Mouse (Mus musculus): ENCODE measurements at regions not wholly inside any gene's neighbourhood (a gene's known extent, or its start where the extent isn't known, plus 50 kb on each side); places are given as distances from the start of the nearest gene placed in this dataset.

DNA sequence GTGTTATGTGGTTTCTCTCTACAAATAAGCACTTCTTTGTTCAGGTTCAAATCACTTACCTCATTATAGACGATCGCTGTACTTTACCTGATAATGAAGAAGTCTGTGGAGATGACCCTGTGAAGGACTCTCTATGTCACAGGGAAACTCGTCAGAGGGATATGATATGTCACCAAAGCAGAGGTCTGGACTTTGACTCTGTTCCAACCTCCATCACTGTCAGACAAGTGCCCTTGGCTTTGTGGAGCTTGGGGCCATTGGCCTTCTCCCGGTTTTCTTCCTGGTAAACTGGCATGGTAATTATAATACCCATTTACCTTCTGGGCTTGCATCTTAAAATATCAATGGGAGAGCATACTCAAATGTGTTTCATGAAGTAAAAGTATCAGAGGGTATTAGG, 98.1 kb upstream of the Rxfp2 start:
- Histone ChIP-seq H3K4me1 (ENCODE audit: control insufficient read depth, insufficient read depth, low read length) (no peaks in the 10 kb centered on the region), H3K36me3 (ENCODE audit: control insufficient read depth, insufficient read depth, low read length) (no peaks in the 10 kb centered on the region), H3K27me3 (ENCODE audit: control insufficient read depth, insufficient read depth, low read length) (no peaks in the 10 kb centered on the region), H3K4me3 (ENCODE audit: control insufficient read depth, low read depth, low read length) (no peak overlapping the region), H3K27ac (ENCODE audit: control insufficient read depth, insufficient read depth, low read depth, low read length) (no peak overlapping the region)
- TF ChIP-seq CTCF (IDR thresholded peaks at IDR 0.05; ENCODE audit: control insufficient read depth, insufficient read depth, insufficient replicate concordance, low read depth, low read length), result no peak
- TF ChIP-seq POLR2A (IDR thresholded peaks at IDR 0.05; ENCODE audit: control insufficient read depth, low read depth, low read length), result no peak

GRCm38 (mm10) chr5:149924501-149924900, 94.0 kb upstream of the Rxfp2 start:
- Histone ChIP-seq H3K4me3 (ENCODE audit: control insufficient read depth, low read depth, low read length) (no peak overlapping the region), H3K4me1 (ENCODE audit: control insufficient read depth, insufficient read depth, low read length) (no peaks in the 10 kb centered on the region), H3K27ac (ENCODE audit: control insufficient read depth, insufficient read depth, low read depth, low read length) (no peak overlapping the region), H3K36me3 (ENCODE audit: control insufficient read depth, insufficient read depth, low read length) (no peaks in the 10 kb centered on the region), H3K27me3 (ENCODE audit: control insufficient read depth, insufficient read depth, low read length) (no peaks in the 10 kb centered on the region)
- TF ChIP-seq POLR2A (IDR thresholded peaks at IDR 0.05; ENCODE audit: control insufficient read depth, low read depth, low read length), result no peak

- TF ChIP-seq POLR2A (IDR thresholded peaks at IDR 0.05; ENCODE audit: control insufficient read depth, low read depth, low read length) (no peak), CTCF (IDR thresholded peaks at IDR 0.05; ENCODE audit: control insufficient read depth, insufficient read depth, insufficient replicate concordance, low read depth, low read length) (no peak)
- Histone ChIP-seq H3K27ac (ENCODE audit: control insufficient read depth, insufficient read depth, low read depth, low read length) (no peak overlapping the region), H3K4me3 (ENCODE audit: control insufficient read depth, low read depth, low read length) (no peak overlapping the region), H3K27me3 (ENCODE audit: control insufficient read depth, insufficient read depth, low read length) (no peaks in the 10 kb centered on the region), H3K36me3 (ENCODE audit: control insufficient read depth, insufficient read depth, low read length) (no peaks in the 10 kb centered on the region), H3K4me1 (ENCODE audit: control insufficient read depth, insufficient read depth, low read length) (no peaks in the 10 kb centered on the region)
These were observed 91.7 kb upstream of the Rxfp2 start for GRCm38 (mm10) chr5:149926786-149927185.

DNA sequence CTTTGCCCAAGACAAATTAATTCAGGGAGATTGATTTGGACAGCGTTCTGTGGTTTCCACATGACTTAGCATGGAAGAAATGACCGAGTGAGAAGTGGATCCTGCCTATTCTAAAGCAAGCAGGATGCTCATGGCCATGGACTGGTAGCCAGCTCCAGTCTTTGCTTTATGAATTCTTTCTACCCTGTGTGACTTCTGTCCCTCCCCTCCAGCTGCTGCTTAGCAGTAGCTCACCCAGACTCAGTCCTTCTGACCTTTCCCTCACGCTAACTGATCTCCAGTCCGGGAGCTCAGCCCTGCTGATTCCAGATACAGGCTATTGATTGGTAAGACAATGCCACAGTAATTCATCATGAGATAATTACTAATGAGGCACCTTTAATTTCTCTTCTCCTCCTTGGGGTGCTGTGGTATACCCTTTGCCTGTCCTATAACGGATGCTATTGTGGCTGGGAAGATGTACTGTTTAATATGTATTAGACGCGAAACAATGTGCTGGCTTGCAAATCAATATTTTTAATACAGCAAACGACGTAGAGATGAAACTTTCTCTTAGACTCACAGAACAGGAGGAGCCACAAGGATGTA, 86.8 kb upstream of the Rxfp2 start:
- no peaks in the 10 kb centered on the region for H3K36me3 ChIP-seq (ENCODE audit: control insufficient read depth, insufficient read depth, low read length)
- H3K4me3 ChIP-seq (ENCODE audit: control insufficient read depth, low read depth, low read length), result no peak overlapping the region
- H3K27ac ChIP-seq (ENCODE audit: control insufficient read depth, insufficient read depth, low read depth, low read length), result no peak overlapping the region
- no peaks in the 10 kb centered on the region for H3K4me1 ChIP-seq (ENCODE audit: control insufficient read depth, insufficient read depth, low read length)
- TF ChIP-seq CTCF (IDR thresholded peaks at IDR 0.05; ENCODE audit: control insufficient read depth, insufficient read depth, insufficient replicate concordance, low read depth, low read length), result no peak
- TF ChIP-seq POLR2A (IDR thresholded peaks at IDR 0.05; ENCODE audit: control insufficient read depth, low read depth, low read length), result no peak
- H3K27me3 ChIP-seq (ENCODE audit: control insufficient read depth, insufficient read depth, low read length), result no peaks in the 10 kb centered on the region

DNA sequence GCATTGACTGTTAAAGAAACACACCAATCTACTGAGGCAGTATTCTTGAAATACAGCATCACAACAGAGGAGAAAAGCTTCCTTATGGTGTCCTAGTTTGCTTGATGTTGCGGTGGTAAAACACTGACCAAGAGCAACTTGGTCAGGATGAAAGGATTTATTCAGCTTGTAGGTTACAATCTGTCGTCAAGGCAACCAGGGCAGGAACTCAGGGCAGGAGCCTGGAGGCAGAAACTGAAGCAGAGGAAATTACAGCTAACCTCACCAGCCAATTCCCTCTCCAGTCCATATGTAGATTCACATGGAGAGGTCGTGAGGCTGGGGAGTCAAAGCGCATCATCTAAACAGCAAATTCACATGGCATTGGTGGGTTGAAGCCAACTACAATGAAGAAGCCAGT, 86.3 kb upstream of the Rxfp2 start:
- no peaks in the 10 kb centered on the region for H3K27me3 ChIP-seq (ENCODE audit: control insufficient read depth, insufficient read depth, low read length)
- no peaks in the 10 kb centered on the region for H3K36me3 ChIP-seq (ENCODE audit: control insufficient read depth, insufficient read depth, low read length)
- H3K27ac ChIP-seq (ENCODE audit: control insufficient read depth, insufficient read depth, low read depth, low read length), result no peak overlapping the region
- no peak overlapping the region for H3K4me3 ChIP-seq (ENCODE audit: control insufficient read depth, low read depth, low read length)
- TF ChIP-seq POLR2A (IDR thresholded peaks at IDR 0.05; ENCODE audit: control insufficient read depth, low read depth, low read length), result no peak
- TF ChIP-seq CTCF (IDR thresholded peaks at IDR 0.05; ENCODE audit: control insufficient read depth, insufficient read depth, insufficient replicate concordance, low read depth, low read length), result no peak
- H3K4me1 ChIP-seq (ENCODE audit: control insufficient read depth, insufficient read depth, low read length), result no peaks in the 10 kb centered on the region

- H3K27ac ChIP-seq (ENCODE audit: control insufficient read depth, insufficient read depth, low read depth, low read length), result no peak overlapping the region
- no peaks in the 10 kb centered on the region for H3K36me3 ChIP-seq (ENCODE audit: control insufficient read depth, insufficient read depth, low read length)
- H3K4me1 ChIP-seq (ENCODE audit: control insufficient read depth, insufficient read depth, low read length), result no peaks in the 10 kb centered on the region
- no peak for TF ChIP-seq POLR2A (IDR thresholded peaks at IDR 0.05; ENCODE audit: control insufficient read depth, low read depth, low read length)
- TF ChIP-seq CTCF (IDR thresholded peaks at IDR 0.05; ENCODE audit: control insufficient read depth, insufficient read depth, insufficient replicate concordance, low read depth, low read length), result no peak
- no peak overlapping the region for H3K4me3 ChIP-seq (ENCODE audit: control insufficient read depth, low read depth, low read length)
- no peaks in the 10 kb centered on the region for H3K27me3 ChIP-seq (ENCODE audit: control insufficient read depth, insufficient read depth, low read length)
These were observed 72.8 kb upstream of the Rxfp2 start for GRCm38 (mm10) chr5:149945651-149946050.

GRCm38 (mm10) chr5:149947491-149947890, 71.0 kb upstream of the Rxfp2 start:
- H3K4me3 ChIP-seq (ENCODE audit: control insufficient read depth, low read depth, low read length), result no peak overlapping the region
- no peaks in the 10 kb centered on the region for H3K27me3 ChIP-seq (ENCODE audit: control insufficient read depth, insufficient read depth, low read length)
- no peaks in the 10 kb centered on the region for H3K4me1 ChIP-seq (ENCODE audit: control insufficient read depth, insufficient read depth, low read length)
- H3K36me3 ChIP-seq (ENCODE audit: control insufficient read depth, insufficient read depth, low read length), result no peaks in the 10 kb centered on the region
- no peak overlapping the region for H3K27ac ChIP-seq (ENCODE audit: control insufficient read depth, insufficient read depth, low read depth, low read length)
- no peak for TF ChIP-seq POLR2A (IDR thresholded peaks at IDR 0.05; ENCODE audit: control insufficient read depth, low read depth, low read length)
- no peak for TF ChIP-seq CTCF (IDR thresholded peaks at IDR 0.05; ENCODE audit: control insufficient read depth, insufficient read depth, insufficient replicate concordance, low read depth, low read length)

GRCm38 (mm10) chr5:149956931-149957330, 61.5 kb upstream of the Rxfp2 start:
- H3K4me1 ChIP-seq (ENCODE audit: control insufficient read depth, insufficient read depth, low read length), result no peaks in the 10 kb centered on the region; the same call in 1 of the 2 replicates
- H3K27me3 ChIP-seq (ENCODE audit: control insufficient read depth, insufficient read depth, low read length), result no peaks in the 10 kb centered on the region
- H3K36me3 ChIP-seq (ENCODE audit: control insufficient read depth, insufficient read depth, low read length), result no peaks in the 10 kb centered on the region
- no peak overlapping the region for H3K27ac ChIP-seq (ENCODE audit: control insufficient read depth, insufficient read depth, low read depth, low read length)
- no peak overlapping the region for H3K4me3 ChIP-seq (ENCODE audit: control insufficient read depth, low read depth, low read length)
- no peak for TF ChIP-seq POLR2A (IDR thresholded peaks at IDR 0.05; ENCODE audit: control insufficient read depth, low read depth, low read length)
- no peak for TF ChIP-seq CTCF (IDR thresholded peaks at IDR 0.05; ENCODE audit: control insufficient read depth, insufficient read depth, insufficient replicate concordance, low read depth, low read length)

Data from testis, adult 2 months (tissue).